8 mouse cellular contexts compared by ENCODE assay signal in genomic region chr11:32588090-32588891, GRCm38 (mm10). TPM values are rescaled to one million over a fixed set of nuclear protein-coding genes. Genes with fewer than 3 reads are reported as not detected.
DNase-seq lines count a peak whose midpoint lies in the region; TF ChIP-seq lines count a peak whose summit lies in the region.

No protein-coding gene starts in this region.

- H3K36me3 ChIP-seq in testis, adult 2 months (ENCODE audit: control insufficient read depth, insufficient read depth, low read length), result no peaks in the 10 kb centered on the region; the same call in 1 of the 2 replicates

- H3K27me3 ChIP-seq in testis, adult 2 months (ENCODE audit: control insufficient read depth, insufficient read depth, low read length), result no peaks in the 10 kb centered on the region

- H3K4me1 ChIP-seq in cortical plate, adult 2 months (ENCODE audit: control insufficient read depth, insufficient read depth, low read length), result no peaks in the 10 kb centered on the region
- H3K4me1 ChIP-seq in testis, adult 2 months (ENCODE audit: control insufficient read depth, insufficient read depth, low read length), result no peaks in the 10 kb centered on the region

- DNase-seq in 416B (ENCODE audit: low read depth), result peak; percentile 47
- DNase-seq in WW6 (ENCODE audit: low read depth, low spot score), result peak; percentile 50
- peak; percentile 65 for DNase-seq in gastrocnemius, postnatal 14 days
- DNase-seq in kidney, adult 11 months, result peak; percentile 49
- DNase-seq in liver, result peak; percentile 76
- DNase-seq in neural tube, embryonic 10.5 days (ENCODE audit: extremely low spot score, low spot score), result peak; percentile 87

- no peak for TF ChIP-seq POLR2A in cortical plate, adult 2 months (IDR thresholded peaks at IDR 0.05; ENCODE audit: extremely low read depth, insufficient read depth, low read length)
- no peak for TF ChIP-seq POLR2A in testis, adult 2 months (IDR thresholded peaks at IDR 0.05; ENCODE audit: control insufficient read depth, low read depth, low read length)

- intact Hi-C loops in gastrocnemius, postnatal 14 days (cut with DNase I; ENCODE audit: low total_unique reads), result loop anchor here (5.0 kb wide), 2 partner anchors 56 to 136 kb away; partner anchors contain the start of genes Efcab9 and Stk10

- no peak overlapping the region for H3K4me3 ChIP-seq in cortical plate, adult 2 months (ENCODE audit: insufficient read depth, low read length)
- no peak overlapping the region for H3K4me3 ChIP-seq in testis, adult 2 months (ENCODE audit: control insufficient read depth, low read depth, low read length)

- peak; percentile 92 for TF ChIP-seq CTCF in cortical plate, adult 2 months (IDR thresholded peaks at IDR 0.05; ENCODE audit: extremely low read depth, insufficient read depth, low read length)
- peak; percentile 92 for TF ChIP-seq CTCF in testis, adult 2 months (IDR thresholded peaks at IDR 0.05; ENCODE audit: control insufficient read depth, insufficient read depth, insufficient replicate concordance, low read depth, low read length)

- H3K27ac ChIP-seq in cortical plate, adult 2 months (ENCODE audit: insufficient read depth, low read length), result no peak overlapping the region
- H3K27ac ChIP-seq in testis, adult 2 months (ENCODE audit: control insufficient read depth, insufficient read depth, low read depth, low read length), result no peak overlapping the region

RNA-seq across cellular contexts. Expression of gene Fbxw11, which starts 54.2 kb away (rescaled TPM):
- polyA plus RNA-seq in cortical plate, adult 2 months (2012; rRNA removed), result 78.4 and 81.5 TPM in 2 replicates
- 10 to 100 TPM; 53.3 to 53.6 TPM for total RNA-seq in gastrocnemius, postnatal 14 days (2021)
- polyA plus RNA-seq in testis, adult 2 months (2012; rRNA removed), result 11.7 and 13.8 TPM in 2 replicates

RNA-seq across cellular contexts. Expression of gene Stk10, which starts 55.2 kb away (rescaled TPM):
- 5.7 and 6.1 TPM in 2 replicates for polyA plus RNA-seq in cortical plate, adult 2 months (2012; rRNA removed)
- total RNA-seq in gastrocnemius, postnatal 14 days (2021), result 1 to 10 TPM; 4.9 to 6.9 TPM
- polyA plus RNA-seq in testis, adult 2 months (2012; rRNA removed), result 36.7 and 38.3 TPM in 2 replicates

RNA-seq across cellular contexts. Expression of gene Efcab9, which starts 56.4 kb away (rescaled TPM):
- polyA plus RNA-seq in cortical plate, adult 2 months (2012; rRNA removed), result 0.31 and 0.68 TPM in 2 replicates
- under 1 TPM; 0.47 to 0.70 TPM for total RNA-seq in gastrocnemius, postnatal 14 days (2021)
- 180 and 217 TPM in 2 replicates for polyA plus RNA-seq in testis, adult 2 months (2012; rRNA removed)

Comparison
In these comparisons a context has a peak if more than half of its experiments do, and no peak if none do; other contexts are left out.
1. RNA of gene Efcab9, which starts 56.4 kb away (polyA plus RNA-seq): 180 to 217 TPM in testis, adult 2 months; 0.31 to 0.68 TPM in cortical plate, adult 2 months; every median in the first group is over 100 times any median in the second.
2. Peak in every context shown above with its lines, with median percentiles within 50 percentile points of each other: DNase-seq.